Mouse (Mus musculus) spleen, postnatal 36 days (tissue): ENCODE measurements around the gene 3110040M04Rik.

Experiments
- DNase-seq, 2 experiments: peaks; one replicate each; pipeline ENCODE4 v3.0.0; 2022; ENCODE audit warnings: low spot score in 2 of 2, mixed read lengths in 1 of 2

3110040M04Rik gene

DNA sequence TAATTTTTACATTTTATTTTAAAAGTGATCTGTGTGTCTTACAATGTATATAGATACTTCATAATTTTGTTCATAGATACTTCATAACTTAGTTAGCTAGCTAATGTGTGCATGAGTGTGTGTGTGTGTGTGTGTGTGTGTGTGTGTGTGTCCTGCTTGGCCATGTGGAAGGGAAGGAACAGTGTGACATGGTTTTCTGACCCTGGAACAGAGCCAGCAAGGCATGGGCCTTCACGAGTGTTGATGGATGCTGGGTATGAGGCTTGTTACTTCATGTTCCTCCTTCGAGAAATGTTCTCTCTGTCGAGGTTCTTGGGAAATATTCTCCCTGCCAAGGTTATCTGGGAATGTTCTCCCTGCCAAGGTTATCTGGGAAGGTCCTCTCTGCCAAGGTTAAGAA is 29.8 kb downstream of the 3110040M04Rik start:
- DNase-seq: no peak

DNA sequence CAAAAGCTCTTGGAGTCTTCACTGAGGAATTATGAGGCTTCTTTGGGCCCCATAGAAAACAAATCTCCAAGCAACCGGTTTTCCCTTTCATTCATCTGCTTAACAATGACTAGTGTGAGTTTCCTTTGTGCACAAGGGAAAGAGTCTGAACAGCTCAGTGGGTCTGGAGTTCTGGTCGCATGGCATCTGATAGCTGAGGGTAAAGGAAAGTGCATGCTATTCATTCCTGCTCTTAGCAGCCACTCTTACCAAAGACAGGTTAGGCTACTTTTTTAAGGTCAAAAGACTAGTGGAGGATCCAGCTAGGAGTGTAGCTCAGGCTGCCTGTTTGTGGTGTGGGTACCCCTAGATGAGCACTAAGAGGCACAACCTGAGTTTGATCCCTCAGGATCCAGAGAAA is 31.7 kb downstream of the 3110040M04Rik start:
- no peak for DNase-seq

DNA sequence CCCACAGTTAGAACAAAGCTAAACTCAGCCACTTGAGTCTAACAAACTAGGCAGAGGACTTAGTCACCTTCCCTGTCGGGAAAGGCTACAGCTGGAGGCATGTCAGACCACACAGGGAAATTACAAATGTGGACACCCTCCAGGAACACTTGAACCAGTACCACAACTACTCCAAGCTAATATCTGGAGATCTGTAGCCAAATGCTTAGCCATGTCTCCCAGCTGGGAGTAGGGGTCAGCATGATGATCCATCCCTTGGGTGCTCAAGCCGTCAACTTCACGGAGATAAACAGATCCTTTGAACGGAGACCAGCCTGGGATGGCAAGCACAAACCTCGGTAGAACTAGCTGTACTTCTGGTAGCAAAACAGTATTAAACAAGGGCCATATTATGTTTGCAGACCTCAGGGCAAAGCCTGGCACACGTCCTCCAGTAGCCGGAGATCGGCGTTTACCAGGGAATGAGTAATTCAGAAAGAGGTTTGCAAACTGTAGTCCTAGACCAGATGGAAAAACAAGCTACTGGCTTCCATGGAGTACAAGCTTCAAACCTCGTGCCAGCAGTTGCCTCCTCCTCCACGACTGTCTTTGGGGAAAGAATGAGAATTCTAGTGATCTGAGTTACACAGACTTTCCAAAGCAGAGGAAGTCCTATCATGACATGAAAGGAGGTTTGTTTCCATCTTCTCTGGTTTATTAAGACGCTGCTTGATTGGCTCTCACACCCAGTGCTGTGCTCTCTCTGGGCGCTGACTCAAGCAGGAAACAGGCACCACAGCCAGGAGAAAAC is 32.4 kb downstream of the 3110040M04Rik start:
- no peak for DNase-seq

DNA sequence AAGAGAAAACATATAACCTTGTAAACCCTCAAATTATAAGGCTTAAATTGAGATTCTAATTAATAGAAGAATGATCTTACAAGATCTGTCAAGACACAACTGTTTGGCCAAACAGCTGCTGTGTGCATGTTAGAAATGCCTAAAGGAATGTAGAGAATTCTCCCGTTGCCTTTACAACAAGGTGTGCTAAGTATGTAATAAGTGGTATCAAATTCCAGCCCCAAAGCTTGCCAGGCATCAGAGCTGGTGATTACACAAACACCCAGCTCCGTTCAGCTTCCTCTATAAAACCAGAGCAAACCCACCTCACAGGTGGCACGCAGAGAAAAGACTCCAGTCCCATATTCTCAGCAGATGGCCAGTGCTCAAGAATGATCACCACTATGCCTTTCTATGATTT is 33.9 kb downstream of the 3110040M04Rik start:
- no peak for DNase-seq

DNA sequence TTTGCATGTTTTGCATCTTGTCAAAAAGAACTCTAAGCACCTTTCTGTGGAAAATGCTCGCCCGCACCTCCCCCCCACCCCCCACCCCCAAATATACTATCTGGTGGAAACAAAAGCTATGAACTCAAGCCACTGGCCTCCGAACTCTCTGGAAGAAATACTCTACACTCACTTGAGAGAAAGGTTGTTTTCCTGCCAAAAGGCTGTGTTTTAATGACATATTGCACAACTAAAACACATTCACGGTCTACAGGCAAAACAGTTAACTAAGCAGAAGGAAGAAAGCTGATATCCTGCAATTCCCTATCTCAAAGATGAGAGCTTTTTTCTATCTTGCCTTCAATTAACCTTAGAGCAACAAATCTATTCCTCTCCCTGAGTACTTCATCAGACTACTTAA is 39.4 kb downstream of the 3110040M04Rik start:
- DNase-seq: no peak

DNA sequence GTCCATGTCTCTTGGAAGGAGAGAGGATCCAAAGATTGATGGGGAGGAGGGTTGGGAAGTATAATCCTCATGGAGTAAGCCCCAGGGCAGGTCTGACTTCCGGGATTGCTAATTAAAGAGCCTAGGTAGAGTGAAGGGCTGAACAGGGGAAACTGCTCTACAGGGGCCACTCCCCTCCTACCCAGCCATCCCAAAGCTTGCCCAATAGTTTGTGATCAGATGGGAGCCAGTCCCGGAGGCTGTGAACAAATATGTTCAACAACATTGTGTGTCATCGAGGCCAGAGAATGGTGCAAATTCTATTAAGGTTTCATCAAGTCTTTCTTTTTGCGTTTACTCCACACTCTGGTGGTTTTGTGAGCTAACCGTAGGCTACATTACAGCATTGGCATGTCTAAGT is 40.1 kb downstream of the 3110040M04Rik start:
- no peak for DNase-seq

DNA sequence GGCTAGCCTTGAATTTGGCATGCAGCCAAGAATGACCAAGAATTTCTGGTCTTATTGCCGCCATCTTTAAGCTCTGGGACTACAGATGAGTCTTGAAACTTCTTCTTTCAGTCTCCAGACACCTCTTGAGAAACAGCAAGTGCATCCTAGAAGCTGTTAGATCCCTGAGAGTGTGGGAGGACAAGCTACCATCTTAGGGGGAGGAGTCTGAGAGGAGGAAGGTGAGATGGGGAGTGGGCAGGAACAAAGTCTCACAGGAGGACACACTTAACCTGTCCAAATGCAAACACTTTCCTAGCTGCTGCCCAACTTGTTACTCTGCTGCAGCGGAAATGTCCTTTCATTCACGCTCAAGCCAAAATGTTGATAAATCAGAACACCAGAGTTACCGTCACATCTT is 40.8 kb downstream of the 3110040M04Rik start:
- DNase-seq: no peak

DNA sequence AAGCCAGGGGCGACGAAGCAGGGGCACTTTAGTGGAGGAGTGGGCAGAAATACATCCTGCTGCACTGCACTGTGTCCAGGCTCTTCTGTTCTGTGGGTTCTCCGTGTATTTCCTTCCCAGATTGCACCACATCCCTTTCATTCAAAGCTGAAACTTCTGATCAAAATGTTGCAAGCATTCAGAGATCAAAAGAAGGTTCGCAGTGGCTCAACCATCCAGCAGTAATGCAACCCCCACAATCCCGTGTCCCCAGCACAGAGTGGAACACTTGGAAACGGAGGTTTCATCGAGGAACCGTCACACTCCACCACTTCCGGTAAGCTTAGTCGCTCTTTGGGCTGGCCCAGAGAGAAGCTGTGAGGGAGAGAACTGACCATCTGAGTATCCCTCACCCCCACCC is 41.2 kb downstream of the 3110040M04Rik start:
- DNase-seq: no peak

DNA sequence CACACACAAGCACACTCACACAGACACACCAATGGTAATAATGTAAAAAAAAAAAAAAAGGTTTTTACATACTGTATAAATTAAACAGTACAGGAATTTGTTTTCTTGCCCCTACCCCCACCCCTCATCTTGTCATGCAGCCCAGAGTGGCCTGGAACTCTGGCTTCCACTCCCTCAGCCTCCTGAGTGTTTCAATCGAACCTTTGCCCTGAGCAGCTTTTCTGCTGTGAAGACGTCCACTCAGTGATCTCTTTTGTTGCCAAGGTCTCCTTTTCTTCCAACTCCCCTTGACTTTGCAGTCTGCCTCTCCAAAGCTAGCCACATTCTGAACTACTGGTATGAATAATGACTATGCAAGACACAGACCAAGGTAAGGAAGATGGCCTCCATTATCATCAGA is 41.9 kb downstream of the 3110040M04Rik start:
- DNase-seq: no peak

DNA sequence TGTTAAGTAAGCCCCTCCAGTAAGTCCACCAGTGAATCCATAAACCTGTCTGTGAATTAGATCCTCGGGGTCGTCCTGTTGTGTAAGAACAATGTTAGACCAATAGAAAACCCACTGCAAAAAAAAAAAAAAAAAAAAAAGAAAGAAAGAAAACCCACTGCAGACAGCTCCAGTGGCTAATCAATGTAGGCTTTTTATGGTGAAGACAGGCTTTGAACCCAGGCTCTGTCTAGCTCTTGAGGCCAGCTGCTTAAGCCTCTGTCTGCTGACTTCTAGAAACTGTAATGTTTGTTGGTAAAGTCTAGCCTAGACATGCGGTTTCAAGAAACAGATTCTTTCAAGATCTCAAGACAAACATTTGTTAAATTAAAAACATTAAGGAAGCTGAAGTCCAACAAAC is 46.2 kb downstream of the 3110040M04Rik start:
- no peak for DNase-seq

DNA sequence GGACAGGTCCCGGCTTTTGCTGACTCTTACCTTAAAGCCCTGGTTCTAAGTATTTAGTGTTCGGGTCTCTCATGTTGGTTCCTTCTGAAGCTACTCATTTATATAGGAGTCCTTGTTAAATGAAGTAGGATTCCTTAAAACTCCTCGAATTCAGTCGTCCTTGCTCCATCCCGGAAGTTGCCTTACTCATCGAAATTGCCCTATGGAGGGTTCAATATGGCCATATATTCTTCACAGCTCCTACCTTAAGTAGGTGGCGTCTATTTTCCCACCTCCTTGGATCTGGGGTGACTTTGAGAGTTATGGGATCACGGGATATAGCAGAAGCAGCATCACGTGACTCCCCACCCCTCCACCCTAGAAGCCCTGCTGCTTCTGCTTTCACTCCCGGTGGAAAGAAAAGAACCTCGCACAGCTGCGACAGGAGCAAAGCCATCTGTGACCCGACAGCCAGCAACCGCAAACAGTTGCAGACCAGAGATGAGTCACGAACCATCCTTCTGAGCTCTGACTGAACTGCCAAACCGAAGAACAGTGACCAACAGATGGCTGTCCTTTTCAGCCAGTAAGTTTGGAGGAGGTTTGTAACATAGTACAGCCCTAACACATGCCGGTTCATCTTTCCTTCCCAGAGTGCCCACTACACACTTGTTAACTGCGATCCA is 46.7 kb downstream of the 3110040M04Rik start:
- peak; percentile 61 to 65 for DNase-seq

DNA sequence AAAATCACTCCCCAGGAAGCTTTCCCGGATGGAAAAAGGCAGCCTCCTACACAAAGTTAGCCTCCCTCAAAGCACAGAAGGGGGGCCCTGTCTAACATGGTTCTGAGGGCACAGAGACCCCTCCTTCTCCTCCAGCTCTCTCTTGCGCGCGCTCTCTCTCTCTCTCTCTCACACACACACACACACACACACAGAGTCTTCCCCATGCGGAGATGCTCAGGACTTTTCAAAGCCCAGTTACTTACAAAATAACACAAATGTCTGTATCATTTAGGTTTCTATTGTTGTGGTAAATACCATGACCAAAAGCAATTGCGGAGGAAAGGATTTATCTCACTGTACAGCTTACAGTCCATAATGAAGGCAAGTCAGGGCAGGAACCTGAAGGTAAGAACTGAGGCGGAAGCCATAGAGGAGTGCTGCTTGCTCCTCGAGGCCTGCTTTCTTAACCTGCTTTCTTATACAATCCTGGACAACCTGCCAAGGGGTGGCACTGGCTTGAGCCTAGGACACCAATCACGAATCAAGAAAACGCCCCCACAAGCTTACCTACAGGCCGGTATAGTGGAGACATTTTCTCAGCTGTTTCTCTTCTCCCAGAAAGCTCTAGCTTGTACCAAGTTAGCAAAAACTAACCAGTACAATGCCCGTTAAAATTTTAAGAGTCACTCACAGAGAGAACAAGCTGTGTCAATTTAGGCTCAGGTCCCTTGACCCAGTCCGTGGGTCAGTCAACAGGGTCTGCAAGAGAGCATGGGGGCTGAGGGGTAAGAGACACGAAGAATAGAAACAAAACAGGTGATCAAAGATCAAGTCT is 47.5 kb downstream of the 3110040M04Rik start:
- DNase-seq: no peak
